Mouse (Mus musculus) erythroblast, embryonic 14.5 days (primary cell): Measurements from ENCODE around the gene Gm11554.
"Not testable (repeated sequence)": the region's sequence is repeated elsewhere in the genome, so short reads cannot be mapped to it uniquely, and the experiment has no call there.

Experiments used
- GATA1 ChIP-seq: IDR thresholded peaks from 2 replicates; pipeline ENCODE4 v1.6.1; 2012; ENCODE audit warnings: low read length, inconsistent platforms, mixed read lengths
- TAL1 ChIP-seq: IDR thresholded peaks from 3 replicates; pipeline ENCODE4 v1.6.1; 2012; ENCODE audit warnings: low read length, inconsistent platforms, mixed read lengths

- not testable (repeated sequence) for TF ChIP-seq TAL1, GATA1
Measured at GRCm38 (mm10) chr11:99798832-99799231, 5.4 kb downstream of the Gm11554 start, which contains the start of gene Gm11569.
